Mouse (Mus musculus) neural tube, embryonic 10.5 days (tissue): Measurements from ENCODE around the gene Homer2.

ENCODE experiments used
- DNase-seq: peaks from one replicate; pipeline ENCODE4 v3.0.0-alpha.2; 2017; ENCODE audit warnings: low spot score; ENCODE audit errors: extremely low spot score

Gene Homer2

DNA sequence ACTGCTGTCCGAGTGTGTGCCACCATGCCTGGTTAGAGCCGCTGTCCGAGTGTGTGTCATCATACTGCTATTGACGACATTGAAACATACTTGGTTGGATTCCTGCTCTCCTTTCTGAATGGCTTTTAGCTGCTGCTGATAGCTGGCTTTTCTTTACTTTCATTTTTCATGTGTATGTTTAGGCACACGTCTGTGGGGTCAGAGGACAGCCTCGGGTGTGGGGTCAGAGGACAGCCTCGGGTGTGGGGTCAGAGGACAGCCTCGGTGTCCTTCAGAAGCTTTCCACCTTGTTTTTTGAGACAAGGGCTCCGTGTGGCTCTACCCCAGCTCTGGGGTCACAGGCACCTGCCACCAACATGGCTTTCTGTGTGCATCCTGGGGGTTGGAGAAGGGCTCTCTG lies 114.6 kb downstream of the Homer2 start:
- DNase-seq, result no peak

GRCm38 (mm10) chr7:81587238-81587637 lies 120.1 kb downstream of the Homer2 start:
- DNase-seq, result no peak

DNA sequence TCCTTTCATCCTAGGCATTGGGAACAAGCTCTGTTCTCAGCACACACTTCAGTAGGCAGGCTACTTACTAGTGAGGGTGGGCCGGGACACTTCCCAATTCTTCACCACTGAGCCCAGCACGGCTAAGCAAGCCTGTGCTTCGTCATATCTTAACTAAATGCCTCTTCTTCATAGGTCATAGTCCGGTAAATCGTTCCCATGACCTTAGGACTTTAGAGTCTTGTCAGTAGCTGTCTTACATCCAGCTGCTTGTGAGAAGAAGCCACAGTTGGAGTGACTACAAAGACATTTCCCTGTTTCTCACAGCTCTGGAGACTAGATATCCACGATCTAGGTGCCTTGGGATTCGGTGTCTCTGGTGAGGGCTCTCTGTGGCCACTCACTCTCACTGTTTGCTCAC lies 122.0 kb downstream of the Homer2 start:
- DNase-seq, result no peak

GRCm38 (mm10) chr7:81583512-81583911 lies 123.8 kb downstream of the Homer2 start:
- DNase-seq, result no peak

GRCm38 (mm10) chr7:81579312-81579711 lies 128.0 kb downstream of the Homer2 start:
- no peak for DNase-seq

DNA sequence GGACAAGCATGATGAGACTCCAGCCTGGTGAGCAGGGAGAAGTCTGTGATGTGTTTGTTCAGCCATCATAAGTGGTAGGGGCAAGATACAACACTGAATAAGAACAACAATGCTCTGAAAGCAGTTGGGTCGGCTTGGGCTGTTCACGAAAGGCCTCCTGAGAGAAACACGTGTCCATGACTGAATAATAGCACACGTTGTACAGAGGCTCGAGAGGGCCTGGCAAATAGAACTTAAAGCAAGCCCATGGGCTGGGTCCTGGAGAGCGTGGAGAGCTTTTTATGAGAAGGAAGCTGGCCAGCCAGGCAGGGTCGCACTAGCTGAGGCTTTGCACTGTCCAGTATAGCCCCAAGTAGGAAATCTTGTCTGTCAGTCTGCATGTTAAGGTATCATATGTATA lies 128.9 kb downstream of the Homer2 start:
- DNase-seq, result no peak

DNA sequence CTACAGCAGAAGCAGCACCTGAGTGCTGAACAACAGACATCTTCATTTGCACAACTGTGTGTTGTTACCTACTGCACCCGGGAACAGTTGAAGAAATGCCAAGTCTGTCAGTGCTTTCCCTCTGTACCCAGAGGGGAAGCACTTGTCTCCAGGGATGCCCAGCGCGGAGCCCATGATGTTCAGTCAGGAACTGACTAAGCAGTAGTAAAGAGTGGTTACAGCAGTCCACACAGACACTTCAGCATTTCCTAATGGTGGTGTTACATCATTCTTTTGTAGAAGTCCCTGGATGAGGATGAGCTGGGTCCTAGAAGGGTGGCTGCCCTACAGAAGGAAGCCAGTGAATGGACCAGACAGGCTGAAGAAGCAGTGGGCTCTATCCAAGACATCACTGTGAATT lies 129.5 kb downstream of the Homer2 start:
- DNase-seq, result no peak

DNA sequence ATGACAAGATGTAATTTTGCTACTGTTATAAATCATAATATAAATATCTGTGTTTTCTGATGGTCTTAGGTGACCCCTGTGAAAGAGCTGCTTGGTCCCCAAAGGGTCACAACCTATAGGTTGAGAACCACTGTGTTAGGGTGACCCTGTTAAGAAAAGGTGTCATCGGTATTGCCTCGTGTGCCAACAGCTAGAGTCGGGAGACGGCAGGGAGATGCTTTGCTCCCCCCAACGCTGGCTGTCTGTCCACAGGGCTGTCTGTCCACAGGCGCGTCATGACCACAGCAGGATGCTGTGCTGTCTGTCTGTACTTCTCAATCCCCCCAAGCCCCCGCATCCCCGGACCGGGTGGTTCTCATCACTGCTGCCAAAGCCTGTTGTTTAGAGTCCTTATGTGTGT lies 131.7 kb downstream of the Homer2 start:
- no peak for DNase-seq

- no peak for DNase-seq
Measured at GRCm38 (mm10) chr7:81573821-81574220, 133.5 kb downstream of the Homer2 start.

GRCm38 (mm10) chr7:81573397-81573796 lies 133.9 kb downstream of the Homer2 start:
- DNase-seq, result no peak

DNA sequence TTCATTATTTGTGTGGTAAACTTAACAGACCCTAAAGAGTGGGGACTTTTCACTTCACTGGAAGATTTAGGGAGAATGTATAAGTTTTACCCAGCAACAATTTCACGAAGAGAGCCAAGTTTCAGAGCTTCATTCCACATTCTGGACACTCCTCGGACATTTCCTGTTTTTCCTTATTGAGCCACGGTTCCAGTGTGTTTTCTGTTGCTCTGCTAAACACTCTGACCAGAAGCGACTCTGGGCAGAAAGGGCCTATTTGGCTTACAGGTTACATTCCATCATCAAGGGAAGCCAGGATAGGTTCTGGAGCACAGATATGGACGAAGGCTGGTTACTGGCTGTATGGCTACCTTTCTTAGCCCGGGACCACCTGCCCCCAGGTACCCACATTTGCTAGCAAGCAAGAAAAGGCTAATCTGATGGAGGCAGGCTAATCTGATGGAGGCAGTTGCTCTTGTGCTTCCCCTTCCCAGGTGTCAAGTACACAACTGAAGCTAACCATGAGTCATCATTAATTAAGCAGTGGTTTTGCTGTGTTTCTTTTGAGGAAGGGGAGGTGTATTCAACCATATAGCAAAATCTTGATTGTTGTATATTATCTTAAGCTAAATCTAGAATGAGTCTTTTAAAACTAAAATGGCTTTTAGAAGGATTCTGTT lies 134.6 kb downstream of the Homer2 start:
- DNase-seq, result no peak

- DNase-seq, result no peak
Measured at GRCm38 (mm10) chr7:81571941-81572441, 135.3 kb downstream of the Homer2 start.

DNA sequence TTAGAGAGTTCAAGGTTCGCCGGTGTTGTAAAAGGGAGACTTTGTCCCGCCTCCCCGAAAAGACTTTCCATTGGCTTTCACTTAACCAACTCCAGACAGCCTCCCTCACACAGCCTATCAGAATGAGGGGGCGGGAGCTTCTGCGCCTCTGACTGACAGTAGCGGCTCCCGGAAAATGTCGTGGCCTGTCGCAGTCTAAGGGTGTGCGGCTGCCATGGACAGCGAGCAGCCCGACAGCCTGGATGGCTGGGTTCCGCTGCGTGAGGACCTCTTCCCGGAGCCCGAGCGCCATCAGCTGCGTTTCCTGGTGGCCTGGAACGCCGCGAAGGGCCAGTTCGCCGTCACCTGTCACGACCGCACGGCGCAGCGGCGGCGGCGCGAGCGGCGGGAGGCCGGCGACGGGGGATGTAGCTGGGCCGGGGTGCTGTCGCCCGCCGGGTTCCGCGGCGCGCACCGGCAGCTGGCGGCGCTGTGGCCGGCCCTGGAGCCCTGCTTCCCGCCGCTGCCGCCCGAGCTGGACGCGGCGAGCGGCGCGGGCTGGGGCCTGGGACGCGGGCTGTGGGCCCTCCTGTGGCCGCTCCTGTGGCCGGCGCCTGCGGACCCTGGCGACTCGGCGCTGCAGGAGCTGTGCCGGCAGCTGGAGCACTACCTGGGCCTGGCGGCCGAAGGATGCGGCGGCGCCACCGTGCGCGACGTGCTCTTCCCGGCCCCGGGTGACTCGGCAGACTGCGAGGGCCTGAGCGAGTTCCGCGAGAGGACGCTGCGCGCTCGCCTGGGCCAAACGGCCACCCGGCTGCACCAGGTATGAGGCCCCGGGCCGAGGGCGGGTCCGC lies 136.0 kb downstream of the Homer2 start, which contains the start of gene Whamm:
TSS of gene Whamm (plus strand) at position 159 of the 833 bp plus-strand sequence.
- peak; percentile 89 for DNase-seq

DNA sequence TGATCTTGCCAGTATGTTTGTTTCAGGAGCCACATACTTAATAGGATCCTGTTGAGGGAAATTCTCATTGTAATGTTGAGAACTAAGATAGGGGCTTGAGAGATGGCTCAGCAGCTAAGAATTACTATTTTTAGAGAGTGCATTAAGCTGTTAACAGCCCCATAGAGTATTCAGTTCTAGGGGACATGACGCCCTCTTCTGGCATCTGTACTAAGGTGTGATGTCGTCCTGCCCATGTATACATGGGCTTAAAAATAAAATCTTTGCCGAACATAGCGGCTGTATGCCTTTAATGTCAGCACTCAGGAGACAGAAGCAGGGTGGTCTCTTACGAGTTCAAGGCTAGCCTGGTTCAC lies 136.6 kb downstream of the Homer2 start:
- DNase-seq, result no peak

GRCm38 (mm10) chr7:81570271-81570670 lies 137.1 kb downstream of the Homer2 start:
- DNase-seq, result no peak

DNA sequence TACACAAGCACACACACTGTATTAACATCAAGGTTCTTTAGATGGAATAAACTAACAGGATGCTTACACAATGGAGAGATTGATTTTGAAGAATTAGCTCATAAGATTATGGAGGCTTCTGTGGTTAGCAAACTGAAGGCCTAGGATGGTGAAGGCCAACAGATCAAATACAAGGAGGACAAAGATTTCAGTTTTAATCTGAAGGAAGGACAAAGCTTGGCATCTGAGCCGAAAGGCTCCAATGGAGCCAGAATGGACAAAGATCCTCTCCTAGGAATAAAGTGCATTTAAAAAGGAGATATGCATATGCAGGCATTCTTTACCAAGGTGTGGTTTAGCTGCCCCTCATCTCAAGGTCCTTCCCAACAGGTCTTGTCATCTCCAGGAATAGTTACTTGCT lies 137.5 kb downstream of the Homer2 start:
- no peak for DNase-seq

- DNase-seq, result no peak
Measured at GRCm38 (mm10) chr7:81567396-81567795, 139.9 kb downstream of the Homer2 start.

GRCm38 (mm10) chr7:81566892-81567291 lies 140.4 kb downstream of the Homer2 start, which contains the start of gene Fsd2:
TSS of gene Fsd2 (minus strand) at chr7:81566944.
- no peak for DNase-seq

- DNase-seq, result no peak
Measured at GRCm38 (mm10) chr7:81566332-81566731, 141.0 kb downstream of the Homer2 start.

DNA sequence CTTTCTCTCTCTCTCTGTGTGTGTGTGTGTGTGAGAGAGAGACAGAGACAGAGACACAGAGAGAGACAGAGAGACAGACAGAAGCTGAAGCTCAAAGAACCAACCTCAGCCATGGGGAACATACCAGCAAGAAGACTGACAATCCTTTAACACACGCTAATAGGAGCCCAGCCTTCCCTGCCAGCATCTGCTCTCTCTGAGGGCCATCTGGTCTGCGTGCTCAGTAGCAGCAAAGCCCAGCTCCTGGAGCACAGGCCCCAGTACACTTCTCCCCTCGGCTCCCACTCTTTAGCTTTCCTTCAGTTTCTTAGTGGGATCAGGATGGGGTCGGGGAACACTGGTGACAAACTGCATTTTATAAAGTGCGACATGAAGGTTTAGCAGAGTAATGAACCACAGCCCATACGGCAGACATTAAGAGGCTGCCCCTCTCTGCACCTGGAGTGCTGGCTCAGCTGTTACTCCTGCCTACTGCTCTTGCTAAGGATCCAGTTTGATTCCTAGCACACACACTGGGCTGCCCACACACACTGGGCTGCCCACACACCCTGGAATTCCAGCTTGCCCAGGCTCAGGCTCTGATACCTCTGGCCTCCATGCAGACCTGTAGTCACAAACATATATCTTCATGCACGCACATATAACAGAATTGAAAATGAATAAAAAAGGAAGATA lies 141.8 kb downstream of the Homer2 start:
- no peak for DNase-seq

GRCm38 (mm10) chr7:81564766-81565165 lies 142.6 kb downstream of the Homer2 start:
- no peak for DNase-seq

GRCm38 (mm10) chr7:81563506-81564015 lies 143.8 kb downstream of the Homer2 start:
- no peak for DNase-seq
